Mouse (Mus musculus) stomach, postnatal 0 days (tissue): ENCODE data around the gene Prdx3.

Experiments used
- CTCF ChIP-seq: IDR thresholded peaks from 2 replicates; pipeline ENCODE4 v1.5.1; 2016; ENCODE audit warnings: antibody characterized with exemption, low read depth, mild to moderate bottlenecking, moderate library complexity
- EP300 ChIP-seq: optimal IDR thresholded peaks from 2 replicates; pipeline ENCODE3; 2016; ENCODE audit warnings: antibody characterized with exemption

DNA sequence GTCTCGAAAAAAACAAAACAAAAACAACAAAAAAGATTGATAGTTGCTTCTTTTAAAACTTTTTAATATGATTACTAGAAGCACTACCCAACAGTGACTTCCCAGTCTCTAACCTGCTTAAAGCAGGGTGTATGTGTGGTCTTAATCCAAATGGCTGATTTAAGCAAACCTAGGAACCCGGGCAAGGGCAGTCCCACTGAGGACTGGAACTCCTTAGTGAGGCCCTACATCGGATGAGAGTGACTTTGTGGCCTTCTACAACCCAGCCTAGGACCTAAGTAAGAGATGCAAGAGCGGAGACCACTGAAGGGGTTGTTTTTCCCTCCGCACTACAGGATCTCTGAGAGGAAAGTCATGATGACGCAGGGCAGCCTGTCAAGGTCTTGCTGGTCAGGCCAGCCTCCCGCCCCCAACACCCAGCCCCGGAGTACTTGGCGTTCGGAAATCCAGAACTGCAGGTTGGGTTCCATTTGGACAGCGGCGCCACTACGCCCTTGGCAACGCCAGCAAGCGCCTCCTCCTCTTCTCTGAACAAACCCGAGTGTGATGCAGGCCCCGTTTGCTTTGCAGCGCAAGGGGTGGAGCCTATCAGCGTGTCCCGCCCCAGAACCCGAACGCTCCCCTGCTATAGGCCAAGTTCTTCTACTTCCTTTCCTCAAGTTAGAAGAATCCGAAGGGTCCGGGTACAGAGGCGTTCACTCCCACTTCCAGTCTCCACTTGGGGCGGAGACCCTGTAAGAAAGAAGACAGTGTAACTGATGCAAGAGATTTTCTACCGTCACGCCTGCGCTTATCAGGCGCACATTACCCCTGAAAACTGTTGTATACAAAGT is 13.3 kb downstream of the Prdx3 start, which contains the start of gene Sfxn4:
- no peak for TF ChIP-seq CTCF
- TF ChIP-seq EP300, result no peak
